Mouse (Mus musculus) neural tube, embryonic 12.5 days (tissue): Measurements from ENCODE around the gene Dnajc25. TPM values are rescaled to one million over a fixed set of nuclear protein-coding genes. Genes with fewer than 3 reads are reported as not detected.
A peak's percentile ranks its signal among the peaks of the same experiment; 100 is the strongest.

Source experiments
- ATAC-seq: fragments of 200-750 bp; cut with Nextera tagmentation; 2 replicates; pipeline ENCODE4 v1.8.0; 2017; ENCODE audit warnings: low read depth, mild to moderate bottlenecking, moderate TSS enrichment, moderate library complexity; ENCODE audit not compliant: low FRiP score
- H3K27ac ChIP-seq: fragments of 300-500 bp; sonication (generic); 2 replicates; pipeline ENCODE4 v1.5.1; 2016
- H3K27me3 ChIP-seq: fragments of 300-500 bp; sonication (generic); replicated peaks from 2 replicates; pipeline ENCODE4 v1.6.1; 2016; ENCODE audit warnings: mild to moderate bottlenecking
- H3K36me3 ChIP-seq: fragments of 300-500 bp; sonication (generic); 2 replicates; pipeline ENCODE4 v1.6.1; 2016; ENCODE audit warnings: mild to moderate bottlenecking
- H3K4me1 ChIP-seq: fragments of 300-500 bp; sonication (generic); 2 replicates; pipeline ENCODE4 v1.6.1; 2016
- H3K4me2 ChIP-seq: fragments of 300-500 bp; sonication (generic); replicated peaks from 2 replicates; pipeline ENCODE4 v1.6.1; 2016; ENCODE audit warnings: mild to moderate bottlenecking
- H3K4me3 ChIP-seq: fragments of 300-500 bp; sonication (generic); 2 replicates; pipeline ENCODE4 v1.5.1; 2016
- H3K9ac ChIP-seq: fragments of 300-500 bp; sonication (generic); 2 replicates; pipeline ENCODE4 v1.6.1; 2016; ENCODE audit warnings: mild to moderate bottlenecking
- H3K9me3 ChIP-seq: fragments of 300-500 bp; sonication (generic); 2 replicates; pipeline ENCODE4 v1.6.1; 2016; ENCODE audit warnings: mild to moderate bottlenecking
- WGBS: fragments of 180-500 bp; shearing (Covaris S2); methylation state at CpG from one replicate; pipeline ENCODE4 v1.1.7; 2016; 5-methylcytosine and 5-hydroxymethylcytosine counted together
- polyA plus RNA-seq: library from polyadenylated mRNA; unstranded; fragments of >200 nt; fragmentation: Nextera tagmentation; extraction: Ambion mirVana; gene quantifications from 2 replicates; pipeline ENCODE4 v1.2.1, GENCODE M21; 2016

Gene Dnajc25
- polyA plus RNA-seq, 1 experiment from 2014 or later, result 5.9 TPM

GRCm38 (mm10) chr4:59007974-59008373 is 13.1 kb downstream of the Dnajc25 start:
- no peak for ATAC-seq
- Histone ChIP-seq H3K4me3 (no peak overlapping the region), H3K9ac (no peak overlapping the region), H3K27ac (no peak overlapping the region), H3K36me3 (no peaks in the 10 kb centered on the region), H3K4me1 (peaks cover 27% of the 10 kb centered on the region), H3K4me2 (no peak overlapping the region), H3K9me3 (no peaks in the 10 kb centered on the region), H3K27me3 (no peaks in the 10 kb centered on the region)
- WGBS, result 80% methylated on average over 5 of the region's 5 CpGs

GRCm38 (mm10) chr4:59009186-59009585 is 14.3 kb downstream of the Dnajc25 start:
- no peak for ATAC-seq

GRCm38 (mm10) chr4:59009696-59010095 is 14.8 kb downstream of the Dnajc25 start:
- H3K4me1 ChIP-seq, result peaks cover 15% of the 10 kb centered on the region
- H3K27me3 ChIP-seq, result no peaks in the 10 kb centered on the region
- no peaks in the 10 kb centered on the region for H3K9me3 ChIP-seq
- H3K9ac ChIP-seq, result no peak overlapping the region
- H3K36me3 ChIP-seq, result no peaks in the 10 kb centered on the region
- no peak overlapping the region for H3K4me3 ChIP-seq
- ATAC-seq, result no peak
- 84% methylated on average over 4 of the region's 4 CpGs for WGBS
- H3K27ac ChIP-seq, result no peak overlapping the region
- H3K4me2 ChIP-seq, result no peak overlapping the region

More at GRCm38 (mm10) chr4:59009186-59009585, 14.3 kb downstream of the Dnajc25 start:
- H3K4me3 ChIP-seq, result no peak overlapping the region
- no peaks in the 10 kb centered on the region for H3K36me3 ChIP-seq
- no peak overlapping the region for H3K27ac ChIP-seq
- no peaks in the 10 kb centered on the region for H3K9me3 ChIP-seq
- no peaks in the 10 kb centered on the region for H3K27me3 ChIP-seq
- peaks cover 20% of the 10 kb centered on the region for H3K4me1 ChIP-seq
- 93% methylated on average over 7 of the region's 7 CpGs for WGBS
- H3K4me2 ChIP-seq, result no peak overlapping the region
- no peak overlapping the region for H3K9ac ChIP-seq

DNA sequence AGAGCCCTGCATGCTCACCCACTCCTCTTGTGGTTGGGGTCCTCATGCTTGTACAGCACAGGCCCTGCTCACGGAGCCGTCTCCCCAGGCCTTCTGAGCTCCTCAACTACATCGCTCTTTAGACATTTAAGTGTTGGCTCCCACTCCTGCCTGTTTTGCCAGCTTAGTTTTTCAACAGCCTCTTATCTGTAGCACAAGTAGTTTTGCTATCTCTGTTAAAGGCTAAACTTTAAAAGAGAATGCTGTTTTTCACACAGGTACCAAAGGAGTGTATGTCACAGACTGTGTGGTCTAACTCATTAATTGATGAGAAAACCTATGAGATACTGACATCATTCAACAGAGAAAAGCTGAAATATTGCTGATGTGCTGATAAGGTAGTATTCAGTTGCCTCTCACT is 16.6 kb downstream of the Dnajc25 start:
- ATAC-seq, result no peak
- Histone ChIP-seq H3K36me3 (peaks cover under 1% of the 10 kb centered on the region; the same call in 1 of the 2 replicates), H3K9me3 (no peaks in the 10 kb centered on the region), H3K9ac (no peak overlapping the region), H3K4me3 (no peak overlapping the region), H3K27ac (no peak overlapping the region), H3K4me2 (no peak overlapping the region), H3K4me1 (peaks cover 1% of the 10 kb centered on the region; the same call in 1 of the 2 replicates), H3K27me3 (no peaks in the 10 kb centered on the region)
- 85% methylated on average over 3 of the region's 3 CpGs for WGBS

DNA sequence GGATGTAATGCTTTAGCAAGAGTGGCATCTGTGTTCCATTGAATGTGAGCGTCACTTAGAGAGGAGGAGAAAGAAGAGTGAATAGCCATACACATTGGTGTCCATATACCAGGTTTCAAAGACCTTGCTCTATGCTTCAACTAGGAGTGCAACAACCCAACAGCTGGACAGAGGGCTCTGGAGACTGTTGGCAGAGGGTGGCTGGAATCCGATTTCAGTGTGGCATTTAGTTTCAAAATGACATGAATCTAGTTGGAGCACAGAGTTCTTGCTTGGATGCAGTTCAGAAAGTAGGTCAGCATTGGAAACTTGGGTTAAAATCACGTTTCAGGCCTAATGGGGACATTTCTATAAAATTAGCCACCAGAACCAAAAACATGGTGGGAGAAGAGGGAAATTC is 20.3 kb downstream of the Dnajc25 start:
- Histone ChIP-seq H3K4me1 (no peaks in the 10 kb centered on the region), H3K36me3 (peaks cover 20% of the 10 kb centered on the region), H3K4me3 (no peak overlapping the region), H3K9me3 (no peaks in the 10 kb centered on the region), H3K9ac (no peak overlapping the region), H3K27ac (no peak overlapping the region), H3K4me2 (no peak overlapping the region), H3K27me3 (no peaks in the 10 kb centered on the region)
- no peak for ATAC-seq
- WGBS, result 92% methylated on average over 3 of the region's 3 CpGs

DNA sequence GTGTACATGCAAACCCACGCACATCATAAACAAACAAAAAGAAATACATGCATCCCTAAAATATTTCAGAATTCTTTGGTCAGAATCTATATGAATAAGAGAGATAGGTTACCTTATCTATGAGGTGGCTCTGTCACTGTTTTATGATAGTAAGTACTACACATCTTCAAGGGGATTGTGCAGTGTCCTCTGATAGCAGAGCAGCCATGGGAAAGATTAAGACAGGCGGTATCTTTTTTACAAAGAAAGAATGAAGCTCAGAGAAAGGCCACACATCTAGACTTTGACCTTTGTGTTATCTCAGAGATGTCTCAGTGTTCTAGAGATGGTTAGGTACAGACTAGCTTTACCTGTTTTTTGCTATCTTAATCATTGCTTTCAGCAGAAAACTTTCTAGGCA is 22.1 kb downstream of the Dnajc25 start:
- Histone ChIP-seq H3K4me2 (no peak overlapping the region), H3K36me3 (peaks cover 30% of the 10 kb centered on the region), H3K9ac (no peak overlapping the region), H3K27ac (no peak overlapping the region), H3K9me3 (no peaks in the 10 kb centered on the region), H3K27me3 (no peaks in the 10 kb centered on the region), H3K4me1 (no peaks in the 10 kb centered on the region), H3K4me3 (no peak overlapping the region)
- WGBS, result 88% methylated on average over 2 of the region's 2 CpGs
- ATAC-seq, result no peak

- 84% methylated on average over 10 of the region's 10 CpGs for WGBS
These were observed 39.6 kb downstream of the Dnajc25 start for GRCm38 (mm10) chr4:59034325-59034917.

GRCm38 (mm10) chr4:59034918-59035785 is 40.3 kb downstream of the Dnajc25 start, which contains the start of gene Gng10:
Gng10 (plus strand) TSS chr4:59035088.
- peak within 1 kb of the TSS; percentile 81 for H3K9ac ChIP-seq
- WGBS, result 7% methylated on average over 75 of the region's 76 CpGs
- H3K4me1 ChIP-seq, result no peaks in the 10 kb centered on the region; the same call in 1 of the 2 replicates
- peak; percentile 89 for ATAC-seq
- no peaks in the 10 kb centered on the region for H3K9me3 ChIP-seq
- H3K4me3 ChIP-seq, result peak within 1 kb of the TSS; percentile 61
- H3K27ac ChIP-seq, result peak within 1 kb of the TSS; percentile 77
- H3K36me3 ChIP-seq, result peaks cover 9% of the 10 kb centered on the region; the same call in 1 of the 2 replicates
- H3K27me3 ChIP-seq, result no peaks in the 10 kb centered on the region
- peak within 1 kb of the TSS; percentile 64 for H3K4me2 ChIP-seq

More at GRCm38 (mm10) chr4:59034325-59034917, 39.6 kb downstream of the Dnajc25 start:
- Histone ChIP-seq H3K27me3 (no peaks in the 10 kb centered on the region), H3K4me2 (peak overlapping the region; percentile 64), H3K36me3 (0 out of 2 replicates have a peak, but pooled peaks cover 4% of the 10 kb centered on the region), H3K9me3 (no peaks in the 10 kb centered on the region), H3K9ac (peak overlapping the region; percentile 81; the same call in 1 of the 2 replicates), H3K4me1 (no peaks in the 10 kb centered on the region; the same call in 1 of the 2 replicates), H3K27ac (no peak overlapping the region), H3K4me3 (peak overlapping the region; percentile 61)
- peak; percentile 27; the same call in 1 of the 2 replicates for ATAC-seq

DNA sequence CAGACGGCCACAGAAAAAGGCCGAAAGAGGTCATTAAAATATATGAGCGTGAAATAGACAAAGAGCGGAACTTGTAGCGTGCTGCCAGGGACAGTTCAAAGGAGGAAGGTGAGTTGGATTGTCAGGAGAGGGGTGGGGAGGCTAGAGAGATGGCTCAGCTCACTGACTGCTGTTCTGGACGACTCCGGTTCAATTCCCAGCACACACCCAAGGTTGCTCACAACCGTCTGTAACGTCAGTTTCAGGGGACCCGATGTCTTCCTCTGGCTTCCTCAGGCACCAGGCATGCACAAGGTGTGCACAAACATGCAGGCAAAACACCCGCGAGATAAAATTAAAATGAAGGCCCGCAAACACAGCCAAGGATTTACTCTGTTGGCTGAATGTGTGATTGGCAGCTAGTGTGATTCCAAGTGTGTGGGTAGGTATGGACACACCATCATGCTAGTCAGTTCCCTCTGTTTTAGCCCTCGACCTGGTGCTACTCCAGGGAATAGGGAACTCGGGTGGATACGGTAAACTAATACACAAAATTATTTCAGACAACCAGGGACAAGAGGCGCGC is 41.0 kb downstream of the Dnajc25 start:
- Histone ChIP-seq H3K4me3 (peak overlapping the region; percentile 61), H3K4me1 (no peaks in the 10 kb centered on the region; the same call in 1 of the 2 replicates), H3K27ac (peak overlapping the region; percentile 77; the same call in 1 of the 2 replicates), H3K36me3 (peaks cover 11% of the 10 kb centered on the region; the same call in 1 of the 2 replicates), H3K9ac (peak overlapping the region; percentile 81), H3K9me3 (no peaks in the 10 kb centered on the region), H3K4me2 (peak overlapping the region; percentile 64), H3K27me3 (no peaks in the 10 kb centered on the region)
- ATAC-seq, result peak; percentile 51; the same call in 1 of the 2 replicates
- 57% methylated on average over 18 of the region's 18 CpGs for WGBS

- no peaks in the 10 kb centered on the region for H3K27me3 ChIP-seq
- H3K4me3 ChIP-seq, result no peak overlapping the region
- H3K27ac ChIP-seq, result no peak overlapping the region
- H3K4me1 ChIP-seq, result no peaks in the 10 kb centered on the region; the same call in 1 of the 2 replicates
- 51% methylated on average over 13 of the region's 13 CpGs for WGBS
- peaks cover 11% of the 10 kb centered on the region; the same call in 1 of the 2 replicates for H3K36me3 ChIP-seq
- H3K4me2 ChIP-seq, result peak overlapping the region; percentile 25; the same call in 1 of the 2 replicates
- ATAC-seq, result no peak
- no peak overlapping the region for H3K9ac ChIP-seq
- H3K9me3 ChIP-seq, result no peaks in the 10 kb centered on the region
These were observed 41.7 kb downstream of the Dnajc25 start for GRCm38 (mm10) chr4:59036490-59037127.

DNA sequence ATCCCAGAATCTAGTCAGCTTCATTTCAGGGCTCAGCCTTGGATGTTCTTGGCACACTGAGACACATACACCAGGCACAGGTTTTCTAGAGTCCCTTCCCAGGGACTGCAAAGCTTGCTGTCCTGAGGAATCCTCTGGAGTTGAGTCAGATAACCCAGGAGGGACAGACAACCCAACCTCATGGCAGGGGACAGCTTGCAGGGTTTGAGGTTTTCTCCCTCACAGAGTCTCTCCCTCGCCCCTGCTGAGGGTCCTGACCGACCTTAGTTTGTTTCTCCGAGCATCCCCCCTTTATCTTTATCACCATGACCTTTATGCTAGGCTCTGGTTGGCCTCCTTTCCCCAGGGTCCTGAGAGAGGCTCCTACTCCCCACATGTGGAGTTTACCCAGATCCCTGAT is 42.7 kb downstream of the Dnajc25 start:
- no peak overlapping the region for H3K4me2 ChIP-seq
- no peaks in the 10 kb centered on the region for H3K27me3 ChIP-seq
- no peak overlapping the region for H3K4me3 ChIP-seq
- ATAC-seq, result no peak
- H3K9me3 ChIP-seq, result no peaks in the 10 kb centered on the region
- no peaks in the 10 kb centered on the region; the same call in 1 of the 2 replicates for H3K4me1 ChIP-seq
- 81% methylated on average over 3 of the region's 3 CpGs for WGBS
- peaks cover 11% of the 10 kb centered on the region; the same call in 1 of the 2 replicates for H3K36me3 ChIP-seq
- no peak overlapping the region for H3K9ac ChIP-seq
- no peak overlapping the region for H3K27ac ChIP-seq
